In the genomic region with DNA sequence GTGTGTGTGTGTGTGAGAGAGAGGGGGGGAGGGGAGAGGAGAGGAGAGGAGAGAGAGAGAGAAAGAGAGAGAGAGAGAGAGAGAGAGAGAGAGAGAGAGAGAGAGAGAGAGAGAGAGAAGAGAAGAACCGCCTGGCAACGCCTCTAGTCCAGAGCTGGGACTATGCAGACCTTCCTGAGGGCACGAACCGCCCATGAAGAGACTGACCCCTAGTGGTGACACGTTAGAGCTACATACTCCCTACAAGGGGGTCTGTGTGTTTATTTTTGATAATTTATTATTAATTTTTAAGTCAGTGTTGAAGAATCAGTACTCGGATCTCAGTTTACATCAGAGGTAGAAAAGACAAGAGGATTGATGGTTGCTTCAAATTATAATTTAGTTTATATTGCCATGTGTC, we compare ENCODE assay signal across 9 mouse cellular contexts.
DNase-seq lines count a peak whose midpoint lies in the region; ATAC-seq and TF ChIP-seq lines count a peak whose summit lies in the region.
"Had no signal": no experiment of that assay in that cellular context is flagged by ENCODE, and none has a peak within 500 bp of the region (broad histone marks: within the 10 kb centered on the region; RNA-seq: fewer than 3 reads in every experiment).

No protein-coding gene starts in this region.

- no peak overlapping the region for H3K27ac ChIP-seq in heart, adult 2 months
- H3K27ac ChIP-seq in heart, embryonic 10.5 days: no peak overlapping the region
- H3K27ac ChIP-seq in heart, postnatal 0 days (ENCODE audit: low read depth): no peak overlapping the region
- H3K27ac ChIP-seq in midbrain, embryonic 12.5 days (replicated peaks): no peak overlapping the region
- H3K27ac ChIP-seq: limb, embryonic 15.5 days had no signal

- peak in 1 of 2 experiments; percentile 35 for DNase-seq in heart, adult 2 months
- DNase-seq in heart, embryonic 10.5 days (ENCODE audit: low spot score): no peak
- peak; percentile 31 for DNase-seq in MEL-GATA-1-ER (ENCODE audit: extremely low read depth, low read depth)
- peak; percentile 65 for DNase-seq in cerebellum, adult 9-10 months
- peak; percentile 72 for DNase-seq in heart, postnatal 0 days (ENCODE audit: low spot score)
- DNase-seq in kidney, postnatal 25 days: peak; percentile 58 to 64
- DNase-seq in thymus, postnatal 4 days: peak; percentile 57

- H3K4me3 ChIP-seq in heart, adult 2 months: no peak overlapping the region
- no peak overlapping the region for H3K4me3 ChIP-seq in heart, embryonic 10.5 days
- H3K4me3 ChIP-seq in heart, postnatal 0 days (ENCODE audit: low read depth, low read length): no peak overlapping the region
- no peak overlapping the region for H3K4me3 ChIP-seq in midbrain, embryonic 12.5 days
- H3K4me3 ChIP-seq: limb, embryonic 15.5 days had no signal

- no peaks in the 10 kb centered on the region for H3K79me2 ChIP-seq in heart, adult 2 months (replicated peaks; ENCODE audit: control insufficient read depth, insufficient read depth, low read length)

- H3K36me3 ChIP-seq in heart, adult 2 months (ENCODE audit: control insufficient read depth, insufficient read depth, low read length): no peaks in the 10 kb centered on the region
- H3K36me3 ChIP-seq in heart, embryonic 10.5 days: peaks cover 21% of the 10 kb centered on the region
- peaks cover 34% of the 10 kb centered on the region for H3K36me3 ChIP-seq in heart, postnatal 0 days (replicated peaks; ENCODE audit: control insufficient read depth, insufficient read depth, low read length)
- H3K36me3 ChIP-seq in midbrain, embryonic 12.5 days: peaks cover 19% of the 10 kb centered on the region

- peak; percentile 82 for TF ChIP-seq CTCF in heart, adult 2 months (IDR thresholded peaks at IDR 0.05)
- peak; percentile 86 for TF ChIP-seq CTCF in heart, postnatal 0 days (IDR thresholded peaks at IDR 0.05; ENCODE audit: low read depth)

- intact Hi-C loops in heart, adult 2 months (cut with DNase I): loop anchor here (1.0 to 10.0 kb wide), 3 partner anchors 60 to 350 kb away; no protein-coding TSS in a partner anchor

- H3K9me3 ChIP-seq in heart, embryonic 10.5 days: no peaks in the 10 kb centered on the region
- 0 out of 2 replicates have a peak, but pooled peaks cover 4% of the 10 kb centered on the region for H3K9me3 ChIP-seq in heart, postnatal 0 days (replicated peaks; ENCODE audit: control insufficient read depth, low read length)
- H3K9me3 ChIP-seq in midbrain, embryonic 12.5 days: peaks cover 3% of the 10 kb centered on the region; the same call in 1 of the 2 replicates
- H3K9me3 ChIP-seq: limb, embryonic 15.5 days had no signal

- H3K27me3 ChIP-seq in heart, adult 2 months (ENCODE audit: control insufficient read depth, insufficient read depth, low read length): no peaks in the 10 kb centered on the region
- H3K27me3 ChIP-seq in heart, embryonic 10.5 days (ENCODE audit: insufficient read depth, poor library complexity, severe bottlenecking): no peaks in the 10 kb centered on the region
- H3K27me3 ChIP-seq in heart, postnatal 0 days (ENCODE audit: control insufficient read depth, insufficient read depth, low read length): no peaks in the 10 kb centered on the region
- no peaks in the 10 kb centered on the region for H3K27me3 ChIP-seq in midbrain, embryonic 12.5 days
- H3K27me3 ChIP-seq: limb, embryonic 15.5 days had no signal

- TF ChIP-seq POLR2A in heart, adult 2 months (IDR thresholded peaks at IDR 0.05; ENCODE audit: insufficient read depth, low read depth, low read length): no peak

- whole genome bisulfite sequencing in heart, adult 2 months: 7% methylated on average over 6 of the region's 6 CpGs
- WGBS in heart, embryonic 10.5 days: 12% methylated on average over 6 of the region's 6 CpGs
- WGBS in heart, postnatal 0 days: 12% methylated on average over 6 of the region's 6 CpGs
- WGBS in midbrain, embryonic 12.5 days: 7% methylated on average over 6 of the region's 6 CpGs

- ATAC-seq in heart, postnatal 0 days (ENCODE audit: insufficient read depth, low read depth): peak; percentile 77; the same call in 1 of the 2 replicates
- ATAC-seq in midbrain, embryonic 12.5 days (ENCODE audit: low FRiP score, low read depth): peak; percentile 78

- TF ChIP-seq EP300 in heart, adult 2 months (IDR thresholded peaks at IDR 0.05; ENCODE audit: insufficient read depth, low read depth, low read length): peak; percentile 52; the same call in 1 of the 2 replicates
- TF ChIP-seq EP300 in heart, postnatal 0 days (IDR thresholded peaks at IDR 0.05; ENCODE audit: low read depth): no peak

- no peak overlapping the region for H3K4me2 ChIP-seq in heart, postnatal 0 days (ENCODE audit: low read depth, low read length)
- no peak overlapping the region for H3K4me2 ChIP-seq in midbrain, embryonic 12.5 days (replicated peaks)
- H3K4me2 ChIP-seq: limb, embryonic 15.5 days had no signal

- H3K4me1 ChIP-seq in heart, adult 2 months (ENCODE audit: control insufficient read depth, insufficient read depth, low read length): no peaks in the 10 kb centered on the region
- H3K4me1 ChIP-seq in heart, embryonic 10.5 days: no peaks in the 10 kb centered on the region
- no peaks in the 10 kb centered on the region for H3K4me1 ChIP-seq in heart, postnatal 0 days (ENCODE audit: control insufficient read depth, insufficient read depth)
- H3K4me1 ChIP-seq in midbrain, embryonic 12.5 days: no peaks in the 10 kb centered on the region
- H3K4me1 ChIP-seq: limb, embryonic 15.5 days had no signal

- H3K9ac ChIP-seq in heart, adult 2 months (ENCODE audit: low read depth, low read length): no peak overlapping the region
- no peak overlapping the region for H3K9ac ChIP-seq in heart, postnatal 0 days (replicated peaks; ENCODE audit: low read depth, low read length)
- H3K9ac ChIP-seq in midbrain, embryonic 12.5 days (replicated peaks): no peak overlapping the region
- H3K9ac ChIP-seq: limb, embryonic 15.5 days had no signal
